Mouse (Mus musculus) layer of hippocampus, postnatal 10 days (tissue): ENCODE results near the gene Sec16b. TPM values are rescaled to one million over a fixed set of nuclear protein-coding genes. Genes with fewer than 3 reads are reported as not detected.
A peak's percentile ranks its signal among the peaks of the same experiment; 100 is the strongest.

Experiments used
- DNase-seq, 2 experiments: peaks; one replicate each; pipeline ENCODE4 v3.0.0; 2021; ENCODE audit warnings: low spot score in 2 of 2
- total RNA-seq, 2 experiments: library from RNA; stranded (reverse); gene quantifications; 2 replicates each; pipeline ENCODE4 v1.2.3; 2021

Gene Sec16b
- total RNA-seq, 2 experiments from 2014 or later, result 0.27 to 0.53 TPM

DNA sequence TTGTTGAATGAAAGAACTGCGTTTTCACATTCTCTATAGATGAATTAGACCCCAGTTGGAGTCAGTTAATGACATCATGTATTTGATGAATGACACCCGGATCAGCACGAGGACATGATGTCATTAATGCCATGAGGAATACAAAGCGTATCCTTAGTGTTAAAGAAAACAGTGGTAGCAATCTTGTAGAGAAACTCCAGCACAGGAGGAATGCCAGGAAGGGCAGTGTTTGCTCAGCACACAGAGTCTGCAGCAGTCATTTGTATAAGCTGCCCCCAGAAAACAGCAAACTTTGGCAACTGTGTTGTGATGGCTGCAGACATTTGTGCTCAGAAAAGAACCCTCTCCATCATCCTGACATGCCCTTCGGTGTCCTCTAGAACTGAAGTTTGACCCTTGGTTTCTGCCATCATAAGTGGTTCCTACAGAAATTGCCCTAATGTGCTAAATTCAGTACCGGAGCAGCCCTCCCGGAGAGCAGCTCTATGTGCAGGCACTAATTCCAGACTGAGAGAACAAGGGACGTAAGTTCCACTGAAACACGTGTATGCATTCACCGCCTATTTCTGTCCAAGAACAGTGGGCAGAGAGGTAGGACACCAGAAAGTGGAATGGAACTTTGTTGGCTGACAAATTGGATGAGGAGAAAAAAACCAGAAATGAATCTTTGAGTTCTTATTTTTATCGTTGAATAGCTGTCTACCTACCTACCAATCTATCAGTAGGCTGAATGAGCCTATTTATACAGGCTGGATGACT lies 6.3 kb downstream of the Sec16b start:
- no peak for DNase-seq

DNA sequence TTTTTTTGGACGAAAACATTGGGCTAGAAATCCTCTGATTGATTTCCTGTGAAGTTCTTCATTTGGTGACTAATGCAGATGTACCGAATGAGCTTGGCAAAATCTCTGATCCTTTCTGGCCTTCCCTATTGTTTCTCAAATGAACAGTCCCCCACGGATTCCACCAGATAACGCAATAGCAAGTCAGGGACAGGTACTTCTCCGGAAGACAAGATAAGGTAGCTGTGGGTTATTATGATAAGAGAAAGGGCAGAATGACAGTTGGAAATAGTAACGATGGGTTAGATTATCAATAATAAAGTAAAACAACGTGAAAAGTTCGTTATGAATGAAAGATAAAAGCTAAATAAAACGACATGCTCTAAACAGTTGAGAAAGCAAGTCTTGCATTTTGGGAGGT lies 7.0 kb downstream of the Sec16b start:
- no peak for DNase-seq

DNA sequence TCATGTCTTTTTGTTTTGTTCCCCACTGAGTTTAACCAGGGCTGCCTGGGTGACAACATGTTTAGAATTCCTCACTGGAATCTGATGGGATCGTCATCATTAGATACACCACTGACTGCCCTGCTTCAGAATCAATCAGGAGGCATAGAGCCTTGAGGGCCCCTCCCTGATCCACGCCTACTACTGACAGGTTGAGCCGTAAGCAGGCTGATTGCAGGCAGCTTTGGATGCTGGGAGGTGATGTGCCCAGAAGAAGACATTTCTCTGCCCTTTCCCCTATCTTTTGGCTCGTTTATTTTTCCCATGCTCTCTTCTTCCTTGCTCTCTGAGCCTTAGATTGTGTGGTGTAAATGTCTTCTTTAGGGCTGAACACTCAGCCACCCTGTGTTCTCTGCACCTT lies 7.8 kb downstream of the Sec16b start:
- no peak for DNase-seq

DNA sequence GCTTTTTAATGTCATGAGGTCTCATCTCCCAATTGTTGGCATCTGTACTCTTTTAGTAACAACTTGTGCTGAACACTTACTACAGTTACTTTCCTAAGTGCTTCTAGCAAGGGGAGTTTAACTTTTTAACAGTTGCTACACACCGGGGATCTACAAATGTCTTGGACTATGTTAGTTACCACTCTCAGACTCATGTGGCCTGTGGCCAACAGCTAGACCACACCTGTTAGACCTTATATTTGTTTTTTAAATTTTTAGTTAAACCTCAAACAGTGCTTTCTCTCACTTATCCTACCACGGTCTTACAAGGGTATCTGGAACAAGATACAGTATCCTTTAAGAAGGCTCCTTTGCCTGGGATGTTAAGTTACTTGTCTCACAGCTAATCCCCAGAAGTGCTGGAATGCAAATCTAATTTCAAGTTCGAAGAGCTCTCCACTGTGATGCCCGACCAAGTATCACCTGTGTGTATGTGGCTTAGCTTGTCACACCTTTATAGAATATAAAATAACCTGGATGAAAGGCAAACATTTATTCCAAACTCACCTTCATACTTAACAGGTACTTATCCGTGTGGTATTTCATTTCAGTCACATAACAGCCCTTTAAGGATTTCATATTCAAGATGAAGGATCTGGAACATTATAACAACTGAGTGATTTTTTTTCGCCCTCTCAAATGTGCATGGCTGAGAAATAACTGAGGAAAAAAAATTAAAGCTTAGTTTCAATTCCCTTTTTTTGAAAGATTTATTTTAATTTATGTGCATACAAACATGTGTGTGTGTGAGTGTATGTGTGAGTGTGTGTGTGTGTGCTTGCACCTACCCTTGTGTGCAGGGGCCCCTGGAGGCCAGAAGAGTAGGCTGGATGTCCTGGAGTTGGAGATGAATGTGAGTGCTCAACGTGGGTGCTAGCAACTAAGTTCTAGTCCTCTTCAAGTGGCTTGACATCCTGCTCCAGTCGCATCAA lies 10.6 kb downstream of the Sec16b start:
- DNase-seq, result no peak

DNA sequence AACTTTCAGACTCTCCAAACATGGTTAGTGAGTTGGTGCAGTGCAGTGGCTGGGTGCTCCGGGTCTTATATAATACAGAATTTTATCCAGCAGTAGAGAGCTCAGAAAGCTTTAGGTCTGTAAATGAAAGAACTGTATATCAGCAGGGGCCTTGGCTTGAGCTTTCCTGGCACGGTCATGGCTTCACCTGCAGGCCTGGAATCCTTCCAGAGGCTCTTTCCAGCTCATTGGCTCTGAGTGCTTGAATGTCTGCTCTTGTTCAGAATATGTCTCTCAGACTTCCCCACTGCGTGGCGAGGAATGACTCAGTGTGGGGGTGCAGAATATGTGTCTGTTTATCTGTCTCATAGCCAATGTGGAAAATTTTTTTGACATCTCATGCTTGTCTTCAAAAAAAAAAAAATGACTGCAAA lies 11.6 kb downstream of the Sec16b start:
- DNase-seq, result peak; percentile 31 to 60

DNA sequence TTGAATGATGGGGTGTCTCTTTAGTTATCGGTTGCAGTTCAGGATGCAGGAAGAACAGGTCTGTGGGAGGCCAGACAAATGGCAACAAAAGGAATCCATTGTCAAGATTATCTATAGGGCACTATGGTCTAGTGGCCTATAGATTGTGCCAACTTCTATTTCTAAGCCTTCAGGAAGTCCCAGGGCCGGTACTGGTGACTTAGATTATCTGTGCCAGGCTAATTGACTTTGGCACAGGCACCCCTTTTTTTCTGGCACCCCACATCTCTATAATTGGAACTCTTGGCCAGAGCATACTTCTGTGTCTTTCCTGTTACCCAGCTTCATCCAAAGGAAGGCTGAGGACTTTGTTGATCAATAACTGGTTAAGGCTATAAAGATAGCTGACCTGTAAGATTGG lies 12.9 kb downstream of the Sec16b start:
- peak in 1 of 2 experiments; percentile 23 for DNase-seq

DNA sequence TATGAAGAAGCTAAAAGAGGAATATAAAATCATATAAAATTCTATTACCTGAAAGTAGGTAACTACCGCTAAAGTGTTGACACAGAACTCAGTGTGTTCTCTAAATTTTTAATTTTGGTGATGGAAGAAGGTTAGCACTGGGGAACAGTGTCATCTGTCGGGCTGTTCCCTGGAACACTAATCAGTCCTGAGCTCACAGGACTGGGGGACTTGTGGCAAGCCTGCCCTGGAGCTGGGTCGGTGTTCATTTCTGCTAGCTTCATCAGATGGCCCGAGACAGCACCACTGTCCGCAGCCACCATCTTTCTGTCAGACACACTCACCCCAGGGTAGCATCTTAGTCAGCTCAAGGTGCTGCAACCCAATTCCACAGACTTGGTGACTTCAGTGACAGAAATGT lies 15.8 kb downstream of the Sec16b start:
- no peak for DNase-seq

DNA sequence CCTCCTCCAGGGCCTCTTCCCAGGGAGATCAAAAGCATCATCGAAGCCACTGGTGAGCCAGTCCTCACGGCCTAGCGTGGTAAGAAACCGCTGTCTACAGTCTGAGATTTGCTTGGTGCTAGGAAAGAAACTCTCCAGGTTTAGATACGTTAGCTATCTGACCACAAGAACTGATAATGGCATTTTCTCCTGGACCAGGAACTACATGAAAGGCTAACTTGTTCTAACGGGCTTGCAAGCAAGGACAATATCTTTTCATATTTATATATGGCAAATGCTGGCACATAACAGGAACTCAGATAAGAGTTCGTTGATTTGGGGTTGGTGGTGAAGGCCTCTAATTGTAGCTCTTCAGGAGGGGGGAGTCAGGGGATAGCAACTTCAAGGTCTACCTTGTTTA lies 18.2 kb downstream of the Sec16b start:
- no peak for DNase-seq

DNA sequence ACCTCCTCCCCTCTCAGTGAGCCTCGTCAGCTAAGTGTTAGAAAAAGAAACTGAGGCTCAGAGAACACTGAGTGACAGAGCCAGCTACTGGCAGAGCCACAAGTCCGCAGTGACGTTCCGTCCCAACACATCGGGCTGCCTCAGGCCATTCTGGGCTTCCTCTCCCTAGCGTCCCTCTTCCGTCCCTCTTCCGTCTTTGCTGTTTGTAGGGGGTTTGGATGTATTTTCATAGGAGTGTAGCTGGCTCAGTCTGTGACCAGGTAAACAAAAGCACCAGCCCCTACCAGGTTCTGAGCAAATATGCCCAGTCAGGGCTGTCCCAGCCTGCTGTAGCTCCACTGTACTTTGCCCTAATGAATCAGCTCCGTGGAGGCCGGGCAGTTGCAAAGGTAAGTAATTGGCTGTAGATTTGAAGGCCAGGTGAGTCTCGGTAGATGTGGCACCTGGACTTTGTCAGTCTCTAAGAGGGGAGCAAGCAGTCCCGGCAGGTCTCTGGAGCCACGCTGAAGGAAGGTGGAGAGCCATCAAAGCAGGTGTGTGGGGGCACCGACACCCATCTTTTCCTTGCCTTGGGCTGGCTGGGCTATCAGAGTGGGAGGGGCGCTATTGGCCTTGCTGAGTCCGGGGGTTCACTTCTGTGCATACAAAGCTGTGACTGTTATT lies 19.3 kb downstream of the Sec16b start:
- DNase-seq, result no peak

DNA sequence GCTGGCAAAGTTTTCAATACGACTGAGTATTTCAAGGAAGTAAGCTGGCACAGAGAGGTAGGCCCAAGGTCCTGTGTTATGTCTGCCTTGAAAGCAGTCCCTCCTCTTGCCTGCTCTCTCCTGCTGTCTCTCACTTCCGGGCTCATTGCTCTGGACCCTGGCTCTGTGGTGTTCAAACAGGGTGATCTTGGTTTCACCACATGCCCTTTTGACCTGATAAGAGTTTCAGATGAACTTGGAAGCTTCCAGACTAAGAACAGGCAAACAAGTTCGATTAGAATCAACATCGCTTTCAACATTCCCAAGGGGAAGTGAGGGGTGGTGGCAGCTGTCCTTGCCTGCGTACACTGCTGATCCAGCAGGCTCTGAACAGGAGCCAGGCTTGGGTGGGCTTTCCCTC lies 20.1 kb downstream of the Sec16b start:
- DNase-seq, result no peak

DNA sequence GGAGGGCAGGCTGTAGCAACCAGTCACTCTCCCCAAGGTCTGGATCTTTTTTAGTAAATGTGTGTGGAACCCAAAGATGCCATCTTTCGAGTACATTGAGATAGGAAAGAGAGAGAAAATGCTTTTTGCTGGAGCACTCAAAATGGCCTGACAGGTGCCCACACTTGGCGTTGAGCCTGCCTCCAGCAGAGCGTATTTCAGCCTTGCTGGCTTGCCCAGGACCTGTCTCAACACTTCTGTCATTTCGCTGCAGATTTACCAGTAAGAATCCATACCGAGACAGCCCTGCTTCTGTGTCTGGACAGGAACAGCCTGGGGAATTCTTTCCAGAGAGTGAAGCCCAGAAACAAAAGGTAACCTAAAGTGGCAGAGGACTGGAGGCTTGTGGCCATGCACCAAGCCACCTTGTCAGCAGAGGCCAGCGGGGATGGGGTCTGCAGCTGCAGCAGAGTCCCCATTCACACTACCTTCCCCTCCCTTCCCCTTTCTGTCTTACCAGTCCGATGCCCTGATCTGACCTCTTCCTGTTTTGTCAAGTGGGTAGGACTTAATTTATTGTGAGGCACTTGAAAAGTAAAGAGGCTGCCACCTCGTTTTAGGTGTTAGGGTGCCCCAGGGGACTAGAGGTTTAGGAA lies 26.4 kb downstream of the Sec16b start:
- no peak for DNase-seq

DNA sequence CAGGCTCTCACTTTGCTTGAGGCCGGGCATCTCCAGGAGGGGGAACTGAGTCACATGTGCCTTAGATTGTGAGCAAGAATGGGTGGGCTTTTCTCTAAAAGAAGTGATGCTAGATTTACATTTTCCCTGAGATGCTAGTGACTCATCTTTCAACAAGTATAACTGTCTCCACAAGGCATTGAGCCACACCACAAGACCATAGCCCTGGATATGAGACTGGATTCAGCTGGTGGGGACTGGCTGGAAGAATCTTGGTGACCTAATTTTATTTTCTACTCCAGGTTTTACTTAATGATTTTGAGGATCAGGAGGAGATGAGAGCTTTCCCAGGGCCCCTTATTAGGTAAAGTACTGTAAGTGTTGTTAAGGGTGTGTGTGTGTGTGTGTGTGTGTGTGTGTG lies 29.0 kb downstream of the Sec16b start:
- no peak for DNase-seq

DNA sequence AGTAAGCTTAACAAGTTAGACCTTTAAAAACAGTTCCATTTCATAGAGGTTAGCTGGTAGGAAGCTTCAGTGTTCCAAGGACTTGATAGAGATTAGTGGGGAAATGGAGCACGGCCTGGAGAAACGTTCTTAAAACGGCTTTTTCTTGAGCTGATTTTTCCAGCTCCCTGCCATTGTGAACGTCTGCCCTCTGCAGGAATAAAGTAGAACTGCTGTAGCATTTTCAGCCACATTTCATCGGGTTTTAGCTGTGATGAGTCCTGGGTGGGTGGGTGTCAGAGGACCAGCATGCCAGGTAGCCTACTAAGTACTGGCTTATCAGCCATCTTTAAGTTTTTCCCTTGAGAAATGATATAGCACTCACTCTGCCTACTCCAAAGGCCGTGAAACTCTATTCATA lies 29.9 kb downstream of the Sec16b start:
- DNase-seq, result peak; percentile 69 to 72

DNA sequence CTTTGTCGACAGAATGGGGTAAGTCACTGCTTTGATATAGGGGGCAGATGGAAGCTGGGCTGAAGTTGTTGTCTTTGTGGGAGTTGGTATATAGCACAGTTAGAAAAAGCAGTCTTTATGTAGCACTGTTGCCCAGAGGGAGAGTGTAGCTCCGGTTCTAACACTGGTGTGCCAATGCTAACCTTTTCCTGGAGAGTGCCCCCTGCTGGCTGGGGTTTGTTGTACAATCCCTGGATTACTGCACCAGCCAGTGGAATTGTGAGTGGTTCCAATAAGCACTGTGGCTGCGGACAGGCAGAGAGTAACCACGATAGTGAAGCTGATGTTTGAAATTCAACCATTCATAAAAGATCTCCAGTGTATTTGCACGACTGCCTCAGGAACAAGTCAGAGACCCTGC lies 31.1 kb downstream of the Sec16b start:
- no peak for DNase-seq

DNA sequence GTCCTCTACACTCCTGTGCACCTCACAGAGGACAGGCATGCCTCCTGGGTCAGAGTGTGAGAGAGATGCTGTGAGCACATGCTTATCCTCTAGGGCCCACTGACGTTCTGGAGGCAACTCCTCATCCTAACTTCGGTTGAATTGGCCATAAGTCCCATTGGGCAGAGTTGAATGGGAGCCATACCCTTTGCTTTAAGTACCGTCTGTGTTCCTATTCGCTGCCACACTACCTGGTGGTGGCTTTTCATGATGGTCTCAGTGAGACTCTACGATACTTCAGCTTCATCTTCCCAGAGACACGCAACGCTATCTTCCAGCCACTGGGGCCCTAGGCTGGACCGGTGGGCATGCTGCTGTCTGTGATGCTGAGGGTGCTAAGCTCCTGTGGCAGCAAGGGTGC lies 38.5 kb downstream of the Sec16b start:
- DNase-seq, result no peak

DNA sequence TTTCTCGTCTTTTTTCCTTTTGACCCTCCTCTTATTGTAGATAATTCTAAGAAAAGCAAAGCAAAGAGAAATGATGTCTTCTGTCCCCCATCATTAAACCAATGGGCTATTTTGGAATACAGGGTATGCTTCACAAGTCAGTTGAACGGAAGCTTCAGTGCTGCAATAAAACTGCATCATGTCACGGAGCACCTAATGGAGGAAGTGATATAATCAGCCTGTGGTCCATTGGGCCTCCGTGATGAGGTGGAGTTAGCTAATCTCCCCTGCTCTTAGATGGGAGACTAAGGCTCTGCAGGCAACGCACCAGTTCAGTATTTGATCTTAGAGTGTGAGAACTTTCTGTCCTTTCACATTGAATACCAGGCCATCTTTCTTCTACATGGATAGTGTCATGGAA lies 41.1 kb downstream of the Sec16b start:
- no peak for DNase-seq

DNA sequence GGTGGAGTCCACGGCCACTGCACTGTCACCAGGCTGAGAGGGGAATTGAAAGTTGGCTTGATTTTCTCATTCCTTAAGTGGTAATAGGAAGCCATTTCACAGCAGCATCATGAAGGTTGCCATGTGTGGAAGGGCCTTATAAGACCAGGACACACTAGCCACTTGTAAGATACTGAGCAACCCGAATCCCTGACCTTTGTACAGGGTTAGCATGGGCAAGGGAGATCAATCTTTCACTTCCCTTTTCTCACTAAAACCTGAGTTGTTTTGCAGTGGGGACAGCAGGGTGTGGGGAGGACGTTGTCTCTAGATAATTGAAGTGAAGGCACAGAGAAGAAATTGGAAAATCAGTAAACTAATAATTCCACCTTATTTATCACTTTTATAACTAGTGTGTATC lies 43.2 kb downstream of the Sec16b start:
- no peak for DNase-seq

DNA sequence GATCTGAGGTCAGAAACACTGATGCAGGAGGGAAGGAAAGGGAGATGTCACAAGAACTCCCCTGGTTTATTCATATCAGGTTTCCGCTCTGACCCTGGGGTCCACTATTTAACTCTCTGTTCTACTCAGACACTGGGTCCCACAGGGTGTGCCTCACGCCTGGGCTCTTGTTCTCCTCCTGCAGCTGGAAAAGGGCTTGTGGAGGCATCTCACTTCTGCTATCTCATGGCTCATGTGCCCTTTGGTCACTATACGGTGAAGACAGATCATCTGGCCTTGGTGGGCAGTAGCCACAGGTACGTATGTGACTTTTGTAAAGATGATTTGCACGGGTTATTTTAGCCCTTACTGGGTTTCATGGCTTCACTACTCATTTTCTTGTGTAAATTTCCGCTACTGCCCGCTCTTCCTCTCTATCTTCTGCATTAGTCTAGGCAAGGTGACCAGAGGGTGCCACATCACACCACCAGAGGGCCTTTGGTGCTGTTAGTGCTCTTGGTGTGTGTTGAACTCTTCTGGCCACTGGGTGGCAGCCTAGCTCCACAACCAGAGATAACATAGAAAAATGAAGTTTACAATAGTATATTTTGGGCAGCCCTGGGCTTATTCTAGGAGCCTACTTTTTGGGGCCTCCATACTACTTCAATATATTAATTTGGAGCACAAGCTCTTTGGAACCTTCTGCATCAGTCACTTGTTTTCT lies 46.4 kb downstream of the Sec16b start:
- DNase-seq, result peak; percentile 74 to 84

DNA sequence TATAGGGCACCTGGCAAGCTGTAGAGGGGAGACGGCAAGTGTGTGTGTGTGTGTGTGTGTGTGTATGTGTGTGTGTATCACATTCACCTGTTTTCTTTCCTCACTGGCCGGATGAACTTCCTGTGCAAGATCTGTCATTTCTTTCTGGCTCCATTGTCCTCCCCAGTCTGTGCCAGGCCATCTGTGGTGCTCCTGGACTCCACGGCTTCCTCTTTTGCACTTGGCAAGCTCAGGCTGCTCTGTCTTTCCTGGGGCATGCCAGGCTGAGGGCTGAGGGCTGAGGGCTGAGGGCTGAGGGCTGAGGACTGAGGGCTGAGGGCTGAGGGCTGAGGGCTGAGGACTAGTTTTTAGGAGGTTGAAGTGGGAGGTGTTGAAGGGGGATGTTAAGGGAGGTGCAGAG lies 47.6 kb downstream of the Sec16b start:
- DNase-seq, result no peak

DNA sequence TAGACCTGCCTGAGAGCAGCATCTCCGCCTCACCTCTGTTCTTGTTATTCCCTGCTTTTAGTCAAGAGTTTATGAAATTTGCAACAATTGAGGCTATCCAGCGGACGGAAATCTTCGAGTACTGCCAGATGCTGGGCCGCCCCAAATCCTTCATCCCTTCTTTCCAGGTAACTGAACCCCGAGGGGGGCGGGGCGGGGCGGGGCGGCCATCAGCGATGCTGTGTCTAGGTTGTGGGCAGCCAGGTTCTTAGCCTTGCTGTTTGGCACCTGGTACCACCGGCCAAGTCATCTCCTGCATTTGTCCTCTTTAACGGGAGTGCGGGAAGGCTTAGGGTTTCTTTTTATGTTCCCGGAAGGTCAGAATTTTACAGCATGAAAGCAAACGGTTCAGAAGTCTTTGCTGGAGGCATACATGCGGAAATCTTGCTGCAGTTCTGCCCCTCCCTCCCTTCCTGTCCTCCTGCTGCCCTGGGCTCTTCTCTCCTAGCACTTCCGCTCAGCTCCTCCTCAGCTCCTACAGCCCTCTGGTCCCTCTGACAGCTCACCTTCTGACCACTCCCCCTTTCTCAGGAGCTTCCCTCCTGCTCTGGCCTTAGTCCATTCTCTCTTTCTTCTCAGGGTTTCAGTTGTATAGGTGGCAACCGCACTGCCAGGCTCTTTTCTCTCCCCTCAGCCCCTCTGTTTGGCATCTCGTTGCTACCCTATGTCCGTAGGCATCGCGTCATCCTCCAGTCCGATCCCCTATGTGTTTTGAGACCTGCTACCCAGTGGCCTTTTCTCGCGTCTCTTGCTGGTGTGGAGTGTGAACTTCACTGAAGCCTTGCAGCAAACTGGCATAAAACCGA lies 48.4 kb downstream of the Sec16b start:
- no peak for DNase-seq
